Mouse (Mus musculus) left cerebral cortex, postnatal 4 days (tissue): ENCODE data around the gene Maml2. TPM values are rescaled to one million over a fixed set of nuclear protein-coding genes. Genes with fewer than 3 reads are reported as not detected.
A peak's percentile ranks its signal among the peaks of the same experiment; 100 is the strongest.

Experiments
- DNase-seq: peaks from one replicate; pipeline ENCODE4 v3.0.0-alpha.2; 2022
- intact Hi-C: fragments of 180-260 bp; cut with DNase I; formaldehyde crosslinking; loops from one replicate; pipeline ENCODE4 v1.15.1; 2025
- total RNA-seq, 2 experiments: library from RNA; stranded (reverse); gene quantifications; 2 replicates each; pipeline ENCODE4 v1.2.3; 2021

Gene Maml2
- total RNA-seq, 2 experiments from 2014 or later, result 11.5 TPM

DNA sequence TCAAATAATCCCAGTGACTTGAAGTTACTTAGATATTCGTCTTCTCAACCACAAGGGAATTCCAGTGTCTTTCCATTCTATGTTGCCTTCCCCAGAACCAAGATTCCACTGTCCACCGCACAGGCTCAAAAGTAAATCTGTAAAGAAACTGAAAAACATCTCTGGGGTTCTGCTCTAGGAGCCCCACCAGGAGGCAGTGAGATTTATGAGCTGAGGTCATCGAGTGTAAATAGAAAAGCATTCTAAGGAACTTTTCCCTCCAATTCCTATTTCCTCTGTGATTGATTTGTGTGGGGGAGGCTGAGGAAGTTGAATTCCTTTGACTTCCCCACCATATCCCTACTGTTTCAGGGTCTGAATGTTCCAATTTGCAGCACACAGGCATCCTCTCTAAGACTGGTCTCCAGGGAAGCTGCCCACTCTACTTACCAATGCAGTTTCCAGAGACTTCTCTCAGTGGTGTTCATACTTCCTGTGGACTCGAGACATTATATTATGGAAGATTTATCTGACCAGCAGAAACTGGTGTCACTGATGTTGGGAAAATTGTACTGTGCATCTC, 261.1 kb downstream of the Maml2 start:
- DNase-seq, result no peak
- intact Hi-C loops, result no loop called here

DNA sequence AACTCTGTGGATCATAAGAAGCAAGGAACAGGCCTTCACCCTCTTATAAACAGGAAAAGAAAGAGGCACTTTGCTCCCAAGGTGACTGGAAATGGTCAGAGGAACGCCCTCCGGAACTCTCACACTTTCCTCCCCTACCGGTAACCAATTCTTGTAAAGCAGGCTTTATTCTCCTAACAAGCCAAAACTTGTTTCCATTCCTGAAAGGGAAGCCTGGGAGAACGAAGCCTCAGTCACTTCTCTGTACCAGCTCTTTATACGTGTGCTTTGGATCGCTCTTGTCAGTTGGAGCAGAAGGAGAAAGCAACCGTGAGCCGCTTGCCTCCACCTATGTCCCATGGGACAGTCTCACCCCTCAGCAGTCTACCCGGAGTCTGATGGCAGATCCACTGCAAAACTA, 262.9 kb downstream of the Maml2 start:
- no peak for DNase-seq
- intact Hi-C loops, result no loop called here

DNA sequence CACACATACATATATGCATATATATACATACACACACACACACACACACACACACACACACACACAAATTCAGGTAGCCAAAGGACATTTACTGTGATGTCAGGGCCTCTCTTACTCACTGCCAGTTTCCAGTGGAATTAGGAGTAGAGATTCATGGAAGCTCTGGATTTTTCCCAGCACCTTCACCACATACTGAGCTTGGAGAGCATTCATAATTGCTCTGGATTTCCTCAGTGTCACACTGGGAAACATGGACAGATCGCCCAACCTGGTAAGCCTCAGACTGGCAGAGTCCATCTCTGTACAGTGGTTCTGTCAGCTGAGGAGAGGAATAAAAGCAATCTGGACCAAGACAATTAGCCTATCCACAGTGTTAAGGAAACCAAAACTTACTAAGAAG, 263.6 kb downstream of the Maml2 start:
- intact Hi-C loops, result no loop called here
- no peak for DNase-seq

DNA sequence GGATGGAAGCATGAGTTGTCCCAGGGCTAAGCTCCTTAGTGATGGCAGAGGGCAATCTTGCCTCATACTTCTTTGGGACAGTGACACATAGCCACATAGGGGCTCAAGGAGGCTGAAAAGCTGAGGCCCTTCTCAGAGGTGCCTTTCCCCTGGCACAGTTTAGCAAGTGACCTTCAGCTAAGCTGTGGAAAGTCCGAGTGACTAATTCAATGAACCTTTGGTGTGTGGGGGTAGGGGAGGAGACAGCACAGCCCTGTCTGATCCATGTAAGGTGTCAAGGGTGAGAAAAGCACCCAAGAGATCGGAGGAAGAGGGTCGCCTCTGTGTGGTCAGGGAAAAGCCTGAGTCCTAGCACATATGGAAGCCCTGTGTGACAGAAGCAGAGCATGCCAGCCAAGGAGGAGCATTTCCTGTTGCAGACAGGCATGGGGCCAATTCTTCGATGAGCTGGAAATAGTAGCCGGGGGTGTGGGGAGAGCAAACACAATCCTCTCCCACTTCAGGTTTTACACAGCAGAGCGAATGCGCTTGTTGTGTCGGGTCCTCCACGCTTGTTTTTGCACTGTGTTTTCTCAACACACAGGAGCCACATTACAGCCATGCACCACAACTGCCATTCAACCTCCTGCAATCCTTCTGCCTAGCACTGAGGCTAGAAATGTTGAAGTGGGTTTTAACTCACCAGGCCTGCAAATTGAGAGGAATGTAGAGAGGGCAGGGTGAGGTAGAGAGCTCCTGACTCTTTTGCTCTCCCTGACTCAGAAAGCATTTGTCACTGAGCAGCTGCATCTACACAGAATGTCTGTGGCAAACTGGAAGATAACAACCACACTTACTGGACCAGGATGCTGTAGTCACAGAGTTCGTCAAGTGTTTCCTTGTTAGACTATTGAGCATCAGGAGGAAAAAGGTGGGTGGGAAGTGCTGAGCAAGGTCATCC, 266.0 kb downstream of the Maml2 start:
- DNase-seq, result peak; percentile 90
- intact Hi-C loops, result no loop called here

DNA sequence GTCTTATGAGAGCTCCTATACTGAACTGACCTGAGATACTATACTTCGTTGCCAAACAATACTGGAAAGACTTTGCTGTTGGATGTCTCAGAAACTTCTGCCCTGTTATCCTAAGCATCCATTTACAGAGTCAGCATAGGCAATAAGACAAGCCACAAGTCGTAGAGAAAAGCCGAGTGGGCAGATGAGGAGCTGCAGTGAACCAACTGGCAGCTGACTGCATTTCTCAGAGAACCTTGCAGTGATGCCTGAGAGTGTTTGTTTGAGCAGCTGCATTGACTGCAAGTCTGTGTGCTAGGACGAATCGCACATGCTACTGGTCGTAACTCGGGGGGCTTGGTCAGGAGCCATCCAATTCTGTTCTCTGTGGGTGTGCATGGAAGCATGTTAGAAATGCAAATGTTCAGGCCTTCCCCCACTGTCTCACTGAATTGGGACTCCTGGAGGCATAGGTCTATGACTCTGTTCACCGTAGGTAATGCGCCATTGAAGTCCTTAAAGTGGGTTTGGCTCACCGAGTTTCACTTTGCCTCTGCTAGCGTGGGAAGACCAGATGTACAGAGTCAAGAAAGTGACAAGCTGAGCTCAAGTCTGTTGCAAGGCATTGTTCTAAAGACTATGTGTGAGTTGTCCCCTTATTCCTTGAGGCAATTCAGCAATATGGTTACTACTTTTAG, 267.7 kb downstream of the Maml2 start:
- intact Hi-C loops, result no loop called here

DNA sequence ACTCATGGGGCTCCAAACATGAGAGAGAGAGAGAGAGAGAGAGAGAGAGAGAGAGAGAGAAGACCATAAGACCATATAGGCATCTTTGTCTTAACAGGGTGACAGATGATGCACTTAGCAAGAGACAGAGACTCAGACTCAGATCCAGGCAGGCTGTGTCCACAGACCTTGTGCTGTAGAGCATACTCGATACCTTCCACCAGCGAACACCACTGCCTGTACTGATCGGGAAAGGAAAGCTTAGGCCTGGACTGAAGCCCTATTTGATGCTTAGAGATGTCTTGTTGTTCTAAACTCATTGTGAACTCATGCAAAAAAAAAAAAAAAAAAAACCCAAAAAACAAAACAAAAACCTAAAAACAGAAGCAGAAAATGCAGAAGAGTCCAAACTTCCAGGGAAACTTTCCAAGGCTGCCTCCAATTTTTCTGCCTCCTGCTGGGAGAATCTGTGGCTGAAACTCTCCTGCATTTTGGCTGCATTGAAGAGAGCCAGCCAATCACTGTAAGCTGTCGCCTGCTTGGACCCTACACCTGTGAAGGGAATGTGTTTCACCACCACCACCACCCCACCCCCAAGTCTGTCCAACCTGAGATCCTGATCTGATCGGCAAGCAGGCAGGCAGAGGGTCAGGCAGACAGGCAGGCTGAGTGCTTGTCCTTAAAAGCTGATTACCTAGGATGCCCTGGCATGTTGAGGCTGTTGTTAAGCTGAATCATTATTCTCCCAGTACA, 268.6 kb downstream of the Maml2 start:
- DNase-seq, result no peak
- intact Hi-C loops, result no loop called here

More for the DNA sequence above, 267.7 kb downstream of the Maml2 start:
- peak; percentile 46 for DNase-seq

DNA sequence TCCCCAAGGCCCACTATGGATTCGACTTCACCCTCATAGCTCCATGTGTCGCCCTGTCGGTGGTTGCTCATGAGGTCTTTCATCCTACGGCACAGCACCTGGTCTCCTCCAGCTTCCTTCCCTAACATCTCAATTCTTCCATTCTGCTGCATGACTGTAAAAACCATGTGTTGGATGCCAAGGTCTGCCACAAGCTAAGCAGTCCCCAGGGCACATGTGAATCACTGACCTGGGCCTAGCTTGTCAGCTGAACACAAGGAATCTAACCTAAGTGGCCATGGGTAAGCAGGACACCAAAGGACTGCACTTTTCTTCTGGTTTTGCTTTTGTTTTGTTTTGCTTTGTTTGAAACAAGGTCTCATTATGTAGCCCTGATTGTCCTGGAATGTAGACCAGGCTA, 271.3 kb downstream of the Maml2 start:
- intact Hi-C loops, result no loop called here
- DNase-seq, result no peak

DNA sequence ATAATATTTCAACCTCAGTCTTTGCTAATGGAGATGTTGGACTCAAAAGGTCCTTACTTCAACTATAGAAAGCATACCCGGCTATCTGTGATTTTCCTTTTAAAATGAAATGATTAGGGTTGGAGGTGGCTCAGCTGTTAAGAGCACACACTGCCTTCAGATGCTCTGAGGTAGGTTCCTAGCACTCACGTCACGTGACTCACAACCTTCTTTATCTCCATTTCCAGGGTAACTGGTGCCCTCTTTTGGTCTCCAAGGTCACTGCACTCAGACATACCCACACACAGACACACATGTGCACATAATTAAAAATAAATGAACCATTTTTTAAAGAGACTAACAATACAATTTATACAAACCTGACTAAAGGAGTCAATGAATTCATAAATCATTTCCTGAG, 275.1 kb downstream of the Maml2 start:
- intact Hi-C loops, result no loop called here
- no peak for DNase-seq

DNA sequence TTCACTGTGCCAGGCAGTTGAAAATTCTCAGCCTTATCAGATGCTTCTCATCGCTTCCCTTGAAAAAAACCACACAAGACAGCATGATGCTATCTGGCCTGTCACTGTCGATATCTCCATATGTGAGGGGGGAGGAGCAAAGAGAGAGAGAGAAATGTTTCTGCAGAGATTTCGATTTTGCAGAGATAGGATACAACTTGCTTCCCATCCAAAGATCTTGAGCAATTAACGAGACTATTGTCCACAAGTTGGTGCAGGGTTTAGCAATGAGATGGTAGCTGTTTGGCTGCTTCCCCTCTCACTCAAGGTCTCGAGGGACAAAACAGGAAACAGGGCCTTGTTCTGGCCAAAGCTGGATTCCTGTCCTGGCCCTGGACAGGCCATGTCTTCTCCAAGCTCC, 276.3 kb downstream of the Maml2 start:
- DNase-seq, result no peak
- intact Hi-C loops, result no loop called here

DNA sequence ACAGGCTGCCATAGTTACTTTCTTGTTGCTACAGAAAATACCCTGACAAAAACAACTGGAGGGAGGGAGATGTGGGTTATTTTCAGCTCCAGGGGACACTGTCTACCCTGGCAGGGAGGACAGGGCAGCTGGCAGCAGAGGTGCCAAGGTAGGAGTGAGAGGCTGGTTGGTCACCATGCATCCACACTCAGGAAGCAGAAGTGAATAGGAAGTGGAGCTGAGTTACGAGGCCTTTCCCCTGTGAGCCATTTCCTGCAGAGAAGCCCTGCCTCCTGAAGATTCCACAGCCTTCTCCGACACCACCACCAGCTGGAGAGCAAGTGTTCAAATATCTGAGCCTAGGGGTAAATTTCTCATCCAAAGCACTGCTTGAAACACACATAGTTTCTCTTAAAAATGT, 277.2 kb downstream of the Maml2 start:
- DNase-seq, result no peak
- intact Hi-C loops, result no loop called here

DNA sequence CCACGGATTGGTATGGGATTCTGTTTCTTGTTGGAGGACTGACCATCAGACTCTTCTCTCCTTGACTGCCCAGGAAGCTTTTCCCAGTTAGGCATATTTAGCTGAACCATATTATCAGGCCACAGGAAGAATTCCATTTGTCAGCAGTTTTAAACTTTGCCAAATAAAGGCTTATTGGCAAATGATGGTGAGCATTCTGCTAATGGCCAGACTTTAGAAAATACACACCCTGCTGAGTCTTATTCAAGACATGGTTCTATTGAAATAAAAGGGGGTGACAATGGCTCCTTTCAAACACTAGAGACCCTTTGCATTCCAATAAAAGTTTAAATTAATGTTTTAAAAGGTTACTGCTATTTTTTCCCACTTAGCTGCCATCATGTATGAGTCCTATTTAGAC, 279.4 kb downstream of the Maml2 start:
- DNase-seq, result no peak
- intact Hi-C loops, result no loop called here

DNA sequence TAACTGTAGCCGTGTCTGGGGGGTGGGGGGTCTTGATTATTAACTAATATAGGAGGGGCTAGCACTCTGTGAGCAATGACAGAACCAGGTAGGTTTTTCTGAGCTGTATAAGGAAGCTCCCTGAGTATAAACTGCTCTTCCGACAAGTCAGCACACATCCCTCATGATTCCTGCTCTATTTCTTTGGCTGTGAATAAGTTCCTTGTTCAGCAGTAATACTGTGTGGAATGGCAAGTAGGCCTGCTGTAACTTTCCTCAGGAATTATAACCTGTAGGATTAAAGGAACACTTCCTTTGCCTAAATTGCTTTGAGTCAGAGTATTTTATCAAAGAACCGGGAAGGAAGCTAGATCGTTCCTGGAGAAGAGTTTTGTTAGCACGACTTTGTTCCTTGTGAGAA, 283.4 kb downstream of the Maml2 start:
- intact Hi-C loops, result loop anchor here (2.0 kb wide), 1 partner anchor 24 kb away; no protein-coding TSS in a partner anchor

DNA sequence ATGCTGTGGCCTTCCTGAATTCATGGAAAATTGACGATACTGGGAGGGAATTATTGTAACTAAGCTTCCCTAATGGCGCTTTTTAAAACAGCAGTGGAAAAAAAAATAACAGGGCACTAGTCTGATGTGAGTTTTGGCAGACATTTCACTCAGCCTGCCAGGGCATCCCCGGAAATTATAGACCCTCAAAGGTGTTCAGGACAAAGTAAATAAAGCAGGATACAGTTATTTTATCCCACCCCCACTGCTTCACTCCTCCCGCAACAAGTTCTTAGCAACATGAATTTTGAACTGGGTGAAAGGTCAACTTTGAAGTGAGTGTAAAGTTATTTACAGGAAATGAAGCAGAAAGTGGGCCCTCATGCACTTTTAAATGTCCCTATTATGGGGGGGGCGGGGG, 286.2 kb downstream of the Maml2 start:
- DNase-seq, result no peak
- intact Hi-C loops, result no loop called here

More for the DNA sequence above, 283.4 kb downstream of the Maml2 start:
- no peak for DNase-seq

DNA sequence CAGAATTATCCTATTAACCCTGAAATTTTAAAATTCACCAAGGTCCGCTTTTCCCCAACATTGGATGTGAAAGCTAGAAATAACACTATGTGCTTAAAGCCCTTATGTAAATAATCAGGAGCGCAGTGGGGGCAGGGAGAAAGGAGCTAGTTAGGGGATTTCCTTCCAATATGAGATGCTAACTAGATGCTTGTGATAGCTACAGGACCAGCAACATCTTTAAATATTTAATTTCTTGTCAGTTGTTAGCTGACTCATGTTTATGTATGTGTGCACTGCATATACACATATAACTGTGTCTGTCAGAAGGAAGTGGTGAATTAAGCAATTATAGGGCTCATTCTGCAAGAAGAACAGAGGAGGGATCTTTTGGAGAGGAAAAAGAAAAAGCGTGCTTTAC, 286.7 kb downstream of the Maml2 start:
- intact Hi-C loops, result no loop called here
- no peak for DNase-seq

DNA sequence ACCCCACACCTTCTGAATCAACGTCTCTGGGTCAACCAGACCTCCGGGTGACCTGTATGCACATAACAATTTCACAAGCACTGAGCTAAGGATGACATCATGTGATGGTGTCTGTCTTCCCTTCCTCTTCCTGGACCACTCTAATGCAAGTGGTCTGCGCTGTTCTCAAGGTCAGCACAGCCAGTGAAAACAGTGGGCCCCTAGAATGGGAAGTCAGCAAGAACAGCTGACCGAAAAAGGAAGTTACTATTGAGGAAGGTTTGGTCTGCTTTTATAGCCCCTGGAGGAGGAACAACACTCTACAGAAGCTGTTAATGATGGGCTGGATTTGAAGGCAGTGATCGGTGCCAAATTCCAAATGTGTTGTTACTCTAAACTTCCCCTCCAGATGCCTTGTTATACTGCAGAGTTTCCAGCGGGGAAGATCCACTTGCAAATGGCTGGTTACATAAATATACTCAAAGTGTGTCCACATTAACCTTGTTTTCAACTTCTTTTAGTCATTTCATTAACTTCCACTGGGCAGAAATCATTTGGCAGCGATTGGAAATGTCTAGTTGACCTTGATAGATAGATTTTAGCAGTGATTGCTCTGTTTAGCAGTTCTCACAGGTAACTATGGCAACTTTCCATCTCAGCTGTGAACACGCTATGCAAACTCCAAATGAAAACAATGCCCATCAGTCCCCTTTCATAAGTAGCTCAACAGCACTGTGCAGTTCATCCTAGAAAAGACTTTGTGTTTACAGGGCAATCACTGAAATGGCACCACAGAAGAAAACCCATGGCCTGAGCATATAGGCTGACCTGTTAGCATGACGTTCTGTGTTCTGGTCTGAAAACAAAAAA, 289.6 kb downstream of the Maml2 start:
- intact Hi-C loops, result no loop called here
- DNase-seq, result no peak

DNA sequence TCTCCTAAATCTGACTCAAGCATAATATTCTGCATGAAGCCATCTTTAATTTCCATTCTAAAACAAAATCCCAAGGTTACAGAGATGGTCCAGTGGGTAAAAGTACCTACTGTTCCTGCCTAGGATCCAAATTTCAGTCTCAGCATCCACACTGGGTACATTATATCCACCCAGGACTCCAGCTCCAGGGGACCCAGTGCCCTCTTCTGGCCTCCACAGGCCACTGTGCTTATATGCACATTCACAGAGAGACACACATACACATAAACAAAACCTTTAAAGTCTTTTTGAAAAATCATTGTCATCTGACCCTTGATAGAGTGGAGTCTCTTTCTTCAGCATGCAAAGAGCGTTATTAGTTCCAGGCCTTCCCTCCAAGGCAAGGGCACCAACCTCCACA, 291.0 kb downstream of the Maml2 start:
- intact Hi-C loops, result no loop called here
- no peak for DNase-seq

DNA sequence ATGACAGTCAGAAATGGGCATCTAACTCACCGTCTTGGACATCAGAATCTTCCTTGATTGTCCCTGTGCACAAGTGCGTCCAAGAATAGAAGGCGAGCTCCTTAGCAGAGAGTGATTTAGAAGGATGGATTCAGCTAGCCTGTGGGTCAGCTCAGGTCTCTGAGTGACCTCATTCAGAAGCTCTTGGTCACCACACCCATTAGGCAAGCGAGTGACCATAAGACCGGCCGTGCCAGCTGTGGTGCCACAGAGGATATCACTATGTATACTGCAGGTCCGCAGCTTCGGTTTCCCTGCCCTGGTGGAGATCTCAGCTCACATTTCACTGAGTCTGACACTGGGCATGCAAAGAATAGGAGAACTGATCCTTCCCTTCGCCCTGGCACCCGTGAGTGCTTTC, 294.9 kb downstream of the Maml2 start:
- no peak for DNase-seq
- intact Hi-C loops, result no loop called here

DNA sequence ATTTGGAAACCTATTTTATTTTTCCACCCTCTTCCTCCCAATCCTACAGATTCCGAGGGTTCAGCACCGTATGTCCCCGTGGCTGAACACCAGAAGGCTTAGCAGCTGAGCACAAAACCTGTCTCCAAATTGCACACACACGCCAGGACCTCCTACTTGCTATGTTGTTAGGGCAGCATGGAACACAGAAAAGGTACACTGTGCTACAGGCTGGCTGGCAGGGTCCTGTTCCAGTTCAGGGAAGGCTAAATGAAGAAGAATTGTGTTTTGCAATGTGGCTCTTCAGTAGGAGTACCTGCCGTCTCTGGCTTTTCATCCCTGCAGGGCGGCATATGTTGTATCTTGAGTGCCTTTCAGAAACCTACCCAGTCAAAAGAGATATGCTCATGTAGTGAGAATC, 300.0 kb downstream of the Maml2 start:
- intact Hi-C loops, result no loop called here

DNA sequence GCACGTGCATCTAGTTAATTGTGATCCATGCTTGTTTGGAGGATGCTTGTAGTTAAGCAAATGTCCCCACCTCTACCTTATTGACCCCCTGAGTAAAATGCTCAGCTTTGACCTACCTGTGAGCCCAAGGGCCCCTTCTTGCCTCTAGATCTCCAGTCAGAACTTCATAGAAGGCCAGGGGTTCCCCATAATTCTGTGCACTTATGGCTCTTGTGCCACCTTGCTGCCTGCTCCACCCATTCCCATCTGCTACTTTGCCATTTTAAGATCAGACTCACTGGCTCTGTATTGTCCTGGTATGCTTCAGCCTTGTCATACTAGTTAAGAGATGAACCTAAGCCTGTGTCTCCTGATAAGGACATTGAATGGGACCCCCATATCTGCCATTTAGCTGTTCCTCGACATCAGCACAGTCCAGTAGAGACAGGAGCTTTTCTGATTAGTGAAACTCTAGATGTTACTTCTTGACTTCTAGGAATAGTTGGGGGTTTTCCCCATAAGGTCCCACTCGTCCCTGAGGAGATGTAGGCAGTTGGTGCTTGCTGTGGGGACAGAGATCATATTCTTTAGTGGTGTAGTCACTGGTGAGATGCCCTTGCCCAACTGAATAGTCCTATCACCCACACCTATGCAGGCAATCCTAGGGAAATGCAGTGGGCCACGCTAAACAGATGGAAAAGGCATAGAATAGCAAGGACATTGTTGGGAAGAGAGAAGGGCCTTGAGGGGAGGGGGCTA, 301.0 kb downstream of the Maml2 start:
- DNase-seq, result no peak
- intact Hi-C loops, result no loop called here

More for the DNA sequence above, 300.0 kb downstream of the Maml2 start:
- no peak for DNase-seq

DNA sequence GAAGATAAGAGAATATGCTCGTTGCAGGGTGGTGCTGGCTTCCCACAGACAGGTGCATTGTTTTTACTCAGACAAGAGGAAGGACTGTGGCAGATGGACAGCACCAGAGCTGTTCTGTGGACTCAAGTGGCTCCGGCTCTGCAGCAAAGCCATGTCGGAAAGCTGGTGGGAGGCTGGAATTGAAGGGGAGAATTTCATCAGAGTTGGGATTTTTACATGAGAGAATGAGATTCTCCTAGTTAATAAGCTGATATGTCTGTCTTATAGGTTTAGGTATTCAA, 301.5 kb downstream of the Maml2 start:
- intact Hi-C loops, result no loop called here
- DNase-seq, result no peak
